Mouse (Mus musculus) thymus, adult 2 months (tissue): Measurements from ENCODE around the gene Plcxd1.

ENCODE experiments used
- CTCF ChIP-seq: fragments of 200-500 bp; IDR thresholded peaks from 2 replicates; pipeline ENCODE4 v1.5.1; 2012; ENCODE audit warnings: mild to moderate bottlenecking, control low read depth, low read length, moderate library complexity, borderline replicate concordance; ENCODE audit not compliant: control insufficient read depth, poor library complexity, insufficient read depth; ENCODE audit errors: extremely low read depth
- POLR2A ChIP-seq: fragments of 200-500 bp; IDR thresholded peaks from 2 replicates; pipeline ENCODE4 v1.6.1; 2012; ENCODE audit warnings: mild to moderate bottlenecking, low read length, control low read depth, moderate library complexity; ENCODE audit not compliant: control insufficient read depth, poor library complexity, insufficient read depth; ENCODE audit errors: extremely low read depth

GRCm38 (mm10) chr5:110106140-110106871 lies 6.5 kb downstream of the Plcxd1 start:
- TF ChIP-seq POLR2A (no peak), CTCF (no peak)
